Mouse (Mus musculus) kidney, postnatal 25 days (tissue): ENCODE results near the gene Zfp13.
"Not testable (repeated sequence)": the region's sequence is repeated elsewhere in the genome, so short reads cannot be mapped to it uniquely, and the experiment has no call there.

ENCODE experiments used
- DNase-seq, 2 experiments: peaks; one replicate each; pipeline ENCODE4 v3.0.0; 2021; ENCODE audit warnings: mixed read lengths in 2 of 2

Gene Zfp13

GRCm38 (mm10) chr17:23598582-23599552 lies at the start of gene Zfp13:
TSS of gene Zfp13 (minus strand) at chr17:23599487.
- peak; percentile 88 to 95 for DNase-seq

GRCm38 (mm10) chr17:23645894-23646293 lies 46.6 kb upstream of the Zfp13 start:
- DNase-seq: no peak

- DNase-seq: peak in 1 of 2 experiments; percentile 18
These were observed 45.6 kb upstream of the Zfp13 start, which contains the start of gene Mmp25 for GRCm38 (mm10) chr17:23644613-23645495. TSS of gene Mmp25 (minus strand) at chr17:23645277.

- DNase-seq: no peak
These were observed 32.0 kb upstream of the Zfp13 start for GRCm38 (mm10) chr17:23631241-23631640.

- peak; percentile 71 to 75 for DNase-seq
These were observed 31.1 kb upstream of the Zfp13 start for GRCm38 (mm10) chr17:23630195-23631020.

- DNase-seq: no peak
These were observed 28.5 kb upstream of the Zfp13 start for GRCm38 (mm10) chr17:23627813-23628212.

GRCm38 (mm10) chr17:23620351-23620750 lies 21.1 kb upstream of the Zfp13 start:
- DNase-seq: no peak

GRCm38 (mm10) chr17:23617087-23617486 lies 17.8 kb upstream of the Zfp13 start:
- no peak for DNase-seq

GRCm38 (mm10) chr17:23610361-23610800 lies 11.1 kb upstream of the Zfp13 start:
- peak; percentile 74 to 79 for DNase-seq

GRCm38 (mm10) chr17:23609612-23610011 lies 10.3 kb upstream of the Zfp13 start:
- DNase-seq: no peak

GRCm38 (mm10) chr17:23605220-23605619 lies 5.9 kb upstream of the Zfp13 start:
- DNase-seq: no peak

- DNase-seq: no peak
These were observed 5.1 kb upstream of the Zfp13 start for GRCm38 (mm10) chr17:23604394-23604793.

- peak in 1 of 2 experiments; percentile 12 for DNase-seq
These were observed 4.3 kb upstream of the Zfp13 start for GRCm38 (mm10) chr17:23603542-23603941.

- DNase-seq: no peak
These were observed 3.8 kb upstream of the Zfp13 start for GRCm38 (mm10) chr17:23603077-23603476.

GRCm38 (mm10) chr17:23601836-23602585 lies 2.7 kb upstream of the Zfp13 start:
- no peak for DNase-seq

- no peak for DNase-seq
These were observed 1.6 kb upstream of the Zfp13 start, which contains the start of gene Zscan10 for GRCm38 (mm10) chr17:23600641-23601622. TSS of gene Zscan10 (plus strand) at chr17:23600856.

- peak in 1 of 2 experiments; percentile 30 for DNase-seq
These were observed 347 bp upstream of the Zfp13 start for GRCm38 (mm10) chr17:23599605-23600063.

- not testable (repeated sequence) for DNase-seq
These were observed 4.1 kb downstream of the Zfp13 start for GRCm38 (mm10) chr17:23595139-23595538.

GRCm38 (mm10) chr17:23592926-23593300 lies 6.4 kb downstream of the Zfp13 start:
- DNase-seq: no peak
